Mouse (Mus musculus) liver, embryonic 18 days (tissue): ENCODE measurements around the gene Arv1. TPM values are rescaled to one million over a fixed set of nuclear protein-coding genes. Genes with fewer than 3 reads are reported as not detected.

Experiments used
- polyA plus RNA-seq: library from polyadenylated mRNA; depleted of rRNA; stranded (reverse); fragments of >200 nt; gene quantifications from 2 replicates; pipeline ENCODE4 v1.2.3, GENCODE M21; 2012; rRNA removed

Gene Arv1
- polyA plus RNA-seq: 4.8 and 4.9 TPM in 2 replicates

DNA sequence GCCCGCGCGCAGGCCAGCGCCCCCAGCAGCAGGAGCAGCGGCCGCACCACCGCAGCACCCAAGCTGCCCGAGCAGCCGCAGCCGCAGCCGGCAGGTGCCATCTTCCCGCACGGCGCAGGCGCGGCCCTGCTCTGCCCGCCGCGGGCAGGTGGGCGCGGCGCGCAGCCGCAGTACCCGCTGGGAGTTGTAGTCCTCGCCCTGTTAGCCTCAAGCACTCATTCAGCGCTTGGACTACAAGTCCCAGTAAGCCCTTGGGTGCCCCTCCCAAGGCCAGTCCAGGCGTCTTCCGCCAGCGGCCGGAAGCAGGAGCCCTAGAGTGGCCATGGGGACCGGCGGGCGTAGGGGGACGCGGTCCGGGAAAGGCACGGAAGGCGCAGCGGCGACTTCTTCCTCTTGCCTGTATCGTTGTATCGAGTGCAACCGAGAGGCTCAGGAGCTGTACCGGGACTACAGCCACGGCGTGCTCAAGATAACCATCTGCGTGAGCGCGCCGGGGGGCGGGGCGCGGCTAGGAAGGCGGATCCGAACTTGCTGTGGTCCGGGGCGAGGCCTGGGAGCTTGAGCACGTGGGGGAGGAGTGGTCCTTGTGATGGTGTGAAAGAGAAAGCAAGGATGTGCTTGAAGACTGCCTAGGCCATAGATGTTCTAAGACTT, at the start of gene Arv1, which contains the start of gene Ttc13:
Arv1 (plus strand) TSS at position 278 of the 654 bp plus-strand sequence.
Ttc13 (minus strand) TSS at position 122 of the 654 bp plus-strand sequence.

DNA sequence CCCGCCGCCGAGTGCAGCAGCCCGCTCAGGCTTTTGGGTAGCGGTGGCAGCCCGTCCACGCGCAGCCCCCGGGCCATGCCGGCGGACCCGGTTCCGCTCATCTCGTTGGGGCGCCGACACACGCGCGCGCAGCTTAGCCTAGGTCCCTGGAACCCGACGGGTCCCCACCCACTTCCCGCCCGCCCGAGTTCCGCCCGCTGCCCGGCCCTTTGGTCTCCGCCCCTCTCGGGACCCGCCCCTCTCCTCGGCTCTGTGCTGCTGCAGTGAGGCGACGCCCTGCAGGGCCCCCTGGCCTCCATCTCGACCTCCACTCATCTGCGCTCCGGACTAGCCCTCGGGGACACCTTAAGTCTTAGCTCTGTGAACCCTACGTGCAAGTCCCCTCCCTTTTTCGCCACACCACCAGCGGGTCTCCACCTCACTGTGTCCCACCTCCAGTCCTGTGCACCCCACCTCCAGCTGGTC, 29.8 kb downstream of the Arv1 start, which contains the start of gene Fam89a:
Fam89a (minus strand) TSS at position 124 of the 465 bp plus-strand sequence.

Other genes with a start within 250 kb of the Arv1 start
- 9.4 and 9.9 TPM in 2 replicates for gene Cog2, start 201.4 kb upstream of the Arv1 start, polyA plus RNA-seq
- 479 and 482 TPM in 2 replicates for gene Agt, start 152.4 kb upstream of the Arv1 start, polyA plus RNA-seq
- gene Capn9, start 146.0 kb upstream of the Arv1 start, polyA plus RNA-seq: 0.01 and 0.02 TPM in 2 replicates
- 8.0 and 8.3 TPM in 2 replicates for gene 2310022B05Rik, start 58.8 kb upstream of the Arv1 start, polyA plus RNA-seq
- gene Ttc13, start 156 bp upstream of the Arv1 start, polyA plus RNA-seq: 9.5 and 10.0 TPM in 2 replicates
- gene Fam89a, start 29.7 kb downstream of the Arv1 start, polyA plus RNA-seq: 3.0 and 3.6 TPM in 2 replicates
- gene Trim67, start 71.0 kb downstream of the Arv1 start, polyA plus RNA-seq: 0.01 TPM in 2 replicates
- gene Gnpat, start 140.9 kb downstream of the Arv1 start, polyA plus RNA-seq: 26.8 and 30.2 TPM in 2 replicates
- 10.7 and 11.6 TPM in 2 replicates for gene 2810004N23Rik, start 141.0 kb downstream of the Arv1 start, polyA plus RNA-seq
- 2.7 and 3.0 TPM in 2 replicates for gene Exoc8, start 175.6 kb downstream of the Arv1 start, polyA plus RNA-seq
- gene Sprtn, start 175.7 kb downstream of the Arv1 start, polyA plus RNA-seq: 5.9 and 6.0 TPM in 2 replicates
- 11.2 and 13.9 TPM in 2 replicates for gene Egln1, start 227.2 kb downstream of the Arv1 start, polyA plus RNA-seq